ENCODE assay signal across 11 mouse cellular contexts in the genomic region with DNA sequence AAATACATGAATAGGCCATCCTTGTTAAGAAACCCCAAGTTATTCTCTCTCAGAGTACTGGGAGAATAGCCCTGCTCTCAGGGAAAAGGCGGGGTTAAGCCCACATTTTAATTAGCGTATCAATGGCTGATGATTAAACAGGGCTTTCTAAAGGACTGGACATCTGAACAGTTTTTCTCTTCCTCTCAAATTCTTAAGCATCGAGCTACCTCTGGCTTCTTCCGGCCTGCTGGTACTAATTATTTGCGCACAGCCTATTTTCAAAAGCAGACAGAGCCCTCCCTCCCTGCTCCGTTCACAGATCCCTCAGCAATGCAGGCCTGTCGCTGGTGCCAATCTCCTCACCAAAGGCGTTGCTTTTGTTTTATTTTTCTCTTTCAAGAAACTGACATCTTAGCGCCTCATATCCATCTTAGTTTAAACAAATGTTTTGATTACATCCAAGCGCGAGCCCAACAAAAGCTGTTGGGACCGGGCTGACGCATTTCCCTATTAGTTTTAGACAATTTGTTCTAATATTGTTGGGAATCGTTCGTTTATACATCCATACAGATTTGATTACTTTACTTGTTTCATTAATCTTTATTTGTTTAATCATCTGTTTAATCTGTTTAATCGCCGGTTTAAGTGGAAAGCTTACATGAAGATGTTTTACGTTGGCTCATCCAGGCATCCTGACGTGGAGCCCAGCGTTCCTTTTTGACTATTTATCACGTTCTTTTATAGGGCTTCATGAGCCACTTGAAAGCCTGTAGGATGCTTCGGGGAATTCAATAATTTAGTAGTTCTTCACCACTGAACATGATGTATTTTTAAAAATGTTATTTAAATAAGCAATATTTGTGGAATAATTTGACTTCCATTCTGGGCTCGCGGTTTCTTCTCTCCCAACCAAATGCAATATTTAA.
DNase-seq lines count a peak whose midpoint lies in the region; ATAC-seq and TF ChIP-seq lines count a peak whose summit lies in the region.
"Had no signal": no experiment of that assay in that cellular context is flagged by ENCODE, and none has a peak within 500 bp of the region (broad histone marks: within the 10 kb centered on the region; RNA-seq: fewer than 3 reads in every experiment).

No protein-coding gene starts in this region.

- no peaks in the 10 kb centered on the region for H3K9me3 ChIP-seq in lung, embryonic 14.5 days (ENCODE audit: low read depth, low read length)
- no peaks in the 10 kb centered on the region for H3K9me3 ChIP-seq in forebrain, embryonic 13.5 days (replicated peaks)
- no peaks in the 10 kb centered on the region for H3K9me3 ChIP-seq in limb, embryonic 13.5 days
- H3K9me3 ChIP-seq in intestine, postnatal 0 days (ENCODE audit: control insufficient read depth): no peaks in the 10 kb centered on the region
- H3K9me3 ChIP-seq: stomach, embryonic 15.5 days had no signal

- TF ChIP-seq CTCF in lung, embryonic 14.5 days (IDR thresholded peaks at IDR 0.05; ENCODE audit: low read depth): no peak
- no peak for TF ChIP-seq CTCF in intestine, postnatal 0 days (IDR thresholded peaks at IDR 0.05; ENCODE audit: low read depth)

- 0 out of 2 replicates have a peak, but pooled peaks cover 3% of the 10 kb centered on the region for H3K27me3 ChIP-seq in lung, embryonic 14.5 days (ENCODE audit: insufficient read depth, low read length)
- H3K27me3 ChIP-seq in forebrain, embryonic 13.5 days: peaks cover 27% of the 10 kb centered on the region
- peaks cover 42% of the 10 kb centered on the region for H3K27me3 ChIP-seq in limb, embryonic 13.5 days
- no peaks in the 10 kb centered on the region for H3K27me3 ChIP-seq in intestine, postnatal 0 days (replicated peaks; ENCODE audit: control insufficient read depth, insufficient read depth, low read length)
- H3K27me3 ChIP-seq: stomach, embryonic 15.5 days had no signal

- 41% methylated on average over 24 of the region's 24 CpGs for WGBS in lung, embryonic 14.5 days
- 10% methylated on average over 24 of the region's 24 CpGs for WGBS in forebrain, embryonic 13.5 days
- 39% methylated on average over 24 of the region's 24 CpGs for WGBS in limb, embryonic 13.5 days
- WGBS in intestine, postnatal 0 days: 59% methylated on average over 24 of the region's 24 CpGs

- peak; percentile 23 for DNase-seq in lung, embryonic 14.5 days
- no peak for DNase-seq in lung, postnatal 14 days
- DNase-seq in retina, embryonic 14.5 days (ENCODE audit: low spot score): peak; percentile 65
- DNase-seq in frontal cortex, adult 2 months (ENCODE audit: extremely low spot score in 1 of 2, low spot score in 1 of 2): no peak

- ATAC-seq in lung, embryonic 14.5 days (ENCODE audit: insufficient read depth): no peak
- ATAC-seq in forebrain, embryonic 13.5 days: peak; percentile 89
- no peak for ATAC-seq in limb, embryonic 13.5 days (ENCODE audit: low FRiP score, low read depth)
- no peak for ATAC-seq in megakaryocyte, adult 5-6 weeks (ENCODE audit: poor library complexity, severe bottlenecking)
- ATAC-seq in intestine, postnatal 0 days: no peak

- H3K36me3 ChIP-seq in lung, embryonic 14.5 days (ENCODE audit: insufficient read depth): no peaks in the 10 kb centered on the region
- H3K36me3 ChIP-seq in forebrain, embryonic 13.5 days (ENCODE audit: poor library complexity, severe bottlenecking): no peaks in the 10 kb centered on the region
- no peaks in the 10 kb centered on the region for H3K36me3 ChIP-seq in limb, embryonic 13.5 days
- no peaks in the 10 kb centered on the region for H3K36me3 ChIP-seq in intestine, postnatal 0 days (ENCODE audit: control insufficient read depth, insufficient read depth)
- H3K36me3 ChIP-seq: stomach, embryonic 15.5 days had no signal

- no peak overlapping the region for H3K27ac ChIP-seq in lung, embryonic 14.5 days (ENCODE audit: low read depth)
- peak overlapping the region; percentile 82; the same call in 1 of the 2 replicates for H3K27ac ChIP-seq in forebrain, embryonic 13.5 days
- no peak overlapping the region for H3K27ac ChIP-seq in limb, embryonic 13.5 days
- H3K27ac ChIP-seq in intestine, postnatal 0 days (ENCODE audit: low read depth, low read length): no peak overlapping the region
- H3K27ac ChIP-seq: kidney, postnatal 0 days; macrophage; stomach, embryonic 15.5 days had no signal

- no peak overlapping the region for H3K9ac ChIP-seq in lung, embryonic 14.5 days
- H3K9ac ChIP-seq in forebrain, embryonic 13.5 days: no peak overlapping the region
- H3K9ac ChIP-seq in limb, embryonic 13.5 days: no peak overlapping the region
- no peak overlapping the region for H3K9ac ChIP-seq in intestine, postnatal 0 days (ENCODE audit: low read depth, low read length)
- H3K9ac ChIP-seq: stomach, embryonic 15.5 days had no signal

- no peak overlapping the region for H3K4me2 ChIP-seq in lung, embryonic 14.5 days
- peak overlapping the region; percentile 31 for H3K4me2 ChIP-seq in forebrain, embryonic 13.5 days
- H3K4me2 ChIP-seq in limb, embryonic 13.5 days (replicated peaks): peak overlapping the region; percentile 21; the same call in 1 of the 2 replicates
- no peak overlapping the region for H3K4me2 ChIP-seq in intestine, postnatal 0 days (replicated peaks; ENCODE audit: low read depth)
- H3K4me2 ChIP-seq: stomach, embryonic 15.5 days had no signal

- H3K4me3 ChIP-seq in lung, embryonic 14.5 days (ENCODE audit: low read depth, low read length): no peak overlapping the region
- no peak overlapping the region for H3K4me3 ChIP-seq in forebrain, embryonic 13.5 days
- H3K4me3 ChIP-seq in limb, embryonic 13.5 days: no peak overlapping the region
- H3K4me3 ChIP-seq in intestine, postnatal 0 days (ENCODE audit: low read depth, low read length): no peak overlapping the region
- H3K4me3 ChIP-seq: stomach, embryonic 15.5 days had no signal

- no peaks in the 10 kb centered on the region for H3K4me1 ChIP-seq in lung, embryonic 14.5 days (ENCODE audit: insufficient read depth)
- peaks cover 49% of the 10 kb centered on the region for H3K4me1 ChIP-seq in forebrain, embryonic 13.5 days
- H3K4me1 ChIP-seq in limb, embryonic 13.5 days: peaks cover 15% of the 10 kb centered on the region
- H3K4me1 ChIP-seq in intestine, postnatal 0 days (replicated peaks; ENCODE audit: control insufficient read depth, insufficient read depth, low read length): no peaks in the 10 kb centered on the region
- H3K4me1 ChIP-seq: stomach, embryonic 15.5 days had no signal

Comparison
In these comparisons a context has a peak if more than half of its experiments do, and no peak if none do; other contexts are left out.
1. DNase-seq: peak in lung, embryonic 14.5 days (single experiment) and retina, embryonic 14.5 days (single experiment); none in lung, postnatal 14 days (single experiment) and frontal cortex, adult 2 months (0 of 2).
2. H3K4me2 ChIP-seq: peak in forebrain, embryonic 13.5 days (single experiment) and limb, embryonic 13.5 days (single experiment); none in lung, embryonic 14.5 days (single experiment) and intestine, postnatal 0 days (single experiment).